ENCODE assay signal across 24 mouse cellular contexts in the genomic region with DNA sequence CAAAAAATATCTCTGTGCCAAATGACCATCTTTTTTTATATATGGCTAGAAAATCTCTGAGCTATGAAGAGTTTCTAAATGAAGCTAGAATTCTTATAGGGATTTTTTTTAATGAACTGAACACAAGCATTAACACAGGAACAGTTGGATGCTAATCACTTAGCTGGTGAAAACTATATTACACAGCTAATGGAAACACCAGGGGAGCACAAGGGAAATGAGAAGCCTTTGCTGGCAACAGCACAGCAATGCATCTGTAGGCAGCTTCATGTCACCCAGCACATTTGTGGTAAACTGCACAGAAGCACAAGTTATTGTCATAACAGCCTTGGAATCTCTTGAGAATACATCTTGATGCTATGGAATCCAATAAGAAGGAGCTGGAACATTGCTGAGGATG.
DNase-seq lines count a peak whose midpoint lies in the region; ATAC-seq lines count a peak whose summit lies in the region.
"Had no signal": no experiment of that assay in that cellular context is flagged by ENCODE, and none has a peak within 500 bp of the region (broad histone marks: within the 10 kb centered on the region; RNA-seq: fewer than 3 reads in every experiment).

No protein-coding gene starts in this region.

- no peak overlapping the region for H3K27ac ChIP-seq in hindbrain, embryonic 16.5 days (ENCODE audit: low read depth, low read length)
- no peak overlapping the region for H3K27ac ChIP-seq in hindbrain, embryonic 12.5 days
- H3K27ac ChIP-seq in neural tube, embryonic 13.5 days (replicated peaks) = peak overlapping the region; percentile 56
- H3K27ac ChIP-seq: forebrain, embryonic 10.5 days; forebrain, embryonic 13.5 days; heart, embryonic 15.5 days had no signal

- no peak for DNase-seq in frontal cortex, postnatal 10 days (ENCODE audit: low spot score in 2 of 2)
- no peak for DNase-seq in neural tube, embryonic 10.5 days (ENCODE audit: extremely low spot score, low spot score)
- DNase-seq in layer of hippocampus, postnatal 25 days (ENCODE audit: extremely low spot score in 1 of 2, low spot score in 1 of 2) = no peak
- DNase-seq: adrenal gland, adult 8-10 months; adrenal gland, postnatal 25 days; cerebellum, adult 18-20 months; cerebellum, adult 9-10 months; cerebellum, postnatal 14 days; gastrocnemius, postnatal 25 days; heart, adult 18-20 months; heart, postnatal 10 days; heart, postnatal 36 days had no signal

- H3K27me3 ChIP-seq in hindbrain, embryonic 16.5 days (replicated peaks; ENCODE audit: control insufficient read depth, insufficient read depth, low read length) = no peaks in the 10 kb centered on the region
- no peaks in the 10 kb centered on the region for H3K27me3 ChIP-seq in hindbrain, embryonic 12.5 days
- no peaks in the 10 kb centered on the region for H3K27me3 ChIP-seq in neural tube, embryonic 13.5 days
- H3K27me3 ChIP-seq: forebrain, embryonic 13.5 days; heart, embryonic 12.5 days; heart, embryonic 15.5 days; hindbrain, embryonic 15.5 days had no signal

- H3K9me3 ChIP-seq in hindbrain, embryonic 16.5 days (ENCODE audit: control insufficient read depth, low read length) = no peaks in the 10 kb centered on the region
- H3K9me3 ChIP-seq in hindbrain, embryonic 12.5 days (replicated peaks) = no peaks in the 10 kb centered on the region
- no peaks in the 10 kb centered on the region for H3K9me3 ChIP-seq in neural tube, embryonic 13.5 days
- H3K9me3 ChIP-seq: forebrain, embryonic 10.5 days; forebrain, embryonic 13.5 days; heart, embryonic 12.5 days; heart, embryonic 15.5 days; hindbrain, embryonic 15.5 days had no signal

- no peak overlapping the region for H3K4me2 ChIP-seq in hindbrain, embryonic 16.5 days (ENCODE audit: low read length)
- no peak overlapping the region for H3K4me2 ChIP-seq in hindbrain, embryonic 12.5 days (replicated peaks)
- H3K4me2 ChIP-seq in neural tube, embryonic 13.5 days = no peak overlapping the region
- H3K4me2 ChIP-seq: forebrain, embryonic 13.5 days; heart, embryonic 12.5 days; heart, embryonic 15.5 days; hindbrain, embryonic 15.5 days had no signal

- H3K4me3 ChIP-seq in hindbrain, embryonic 16.5 days (ENCODE audit: low read length) = no peak overlapping the region
- no peak overlapping the region for H3K4me3 ChIP-seq in hindbrain, embryonic 12.5 days
- H3K4me3 ChIP-seq in neural tube, embryonic 13.5 days = no peak overlapping the region
- H3K4me3 ChIP-seq: forebrain, embryonic 10.5 days; forebrain, embryonic 13.5 days; heart, embryonic 12.5 days; heart, embryonic 15.5 days; hindbrain, embryonic 15.5 days had no signal

- H3K36me3 ChIP-seq in hindbrain, embryonic 16.5 days (ENCODE audit: control insufficient read depth, insufficient read depth, low read length) = no peaks in the 10 kb centered on the region
- H3K36me3 ChIP-seq in hindbrain, embryonic 12.5 days = no peaks in the 10 kb centered on the region
- H3K36me3 ChIP-seq in neural tube, embryonic 13.5 days = no peaks in the 10 kb centered on the region
- H3K36me3 ChIP-seq: forebrain, embryonic 10.5 days; heart, embryonic 12.5 days; heart, embryonic 15.5 days; hindbrain, embryonic 15.5 days had no signal

- no peaks in the 10 kb centered on the region for H3K4me1 ChIP-seq in hindbrain, embryonic 16.5 days (ENCODE audit: control insufficient read depth, insufficient read depth, low read depth, low read length)
- no peaks in the 10 kb centered on the region for H3K4me1 ChIP-seq in hindbrain, embryonic 12.5 days
- H3K4me1 ChIP-seq in neural tube, embryonic 13.5 days (replicated peaks) = no peaks in the 10 kb centered on the region
- H3K4me1 ChIP-seq: forebrain, embryonic 10.5 days; forebrain, embryonic 13.5 days; heart, embryonic 12.5 days; heart, embryonic 15.5 days; hindbrain, embryonic 15.5 days had no signal

- H3K9ac ChIP-seq in hindbrain, embryonic 16.5 days (ENCODE audit: low read depth, low read length) = no peak overlapping the region
- H3K9ac ChIP-seq in hindbrain, embryonic 12.5 days = no peak overlapping the region
- no peak overlapping the region for H3K9ac ChIP-seq in neural tube, embryonic 13.5 days
- H3K9ac ChIP-seq: forebrain, embryonic 13.5 days; heart, embryonic 12.5 days; heart, embryonic 15.5 days; hindbrain, embryonic 15.5 days had no signal

- ATAC-seq in frontal cortex, adult (ENCODE audit: low TSS enrichment) = 0 out of 2 replicates have a peak, but pooled peaks have one; percentile 19
- ATAC-seq in hindbrain, embryonic 16.5 days = peak; percentile 64; the same call in 1 of the 2 replicates
- ATAC-seq in hindbrain, embryonic 12.5 days (ENCODE audit: low FRiP score) = no peak
- 0 out of 2 replicates have a peak, but pooled peaks have one; percentile 32 for ATAC-seq in neural tube, embryonic 13.5 days (ENCODE audit: low read depth)
- ATAC-seq: activated CD4-positive, CD25-positive, alpha-beta regulatory T cell, adult 4 months; forebrain, embryonic 13.5 days; forebrain, embryonic 16.5 days; inflammation-experienced regulatory T-cells, adult 6 months had no signal
